Mouse (Mus musculus): ENCODE data around the gene C5ar2. TPM values are rescaled to one million over a fixed set of nuclear protein-coding genes. Genes with fewer than 3 reads are reported as not detected.
A peak's percentile ranks its signal among the peaks of the same experiment; 100 is the strongest.

The C5ar2 gene
- polyA plus RNA-seq (2015; fragmentation: Nextera tagmentation; extraction: Ambion mirVana): 0.18 and 0.36 TPM in 2 replicates

GRCm38 (mm10) chr7:16244067-16244466 is at the start of gene C5ar2:
Gene C5ar2 (minus strand): TSS chr7:16244154.
- Histone ChIP-seq H3K36me3 (no peaks in the 10 kb centered on the region), H3K27me3 (no peaks in the 10 kb centered on the region), H3K4me3 (no peak within 1 kb of the TSS), H3K4me1 (0 out of 2 replicates have a peak, but pooled peaks cover 5% of the 10 kb centered on the region), H3K9ac (no peak within 1 kb of the TSS), H3K27ac (peak within 1 kb of the TSS; percentile 16), H3K9me3 (no peaks in the 10 kb centered on the region), H3K4me2 (no peak within 1 kb of the TSS)
- 39% methylated on average over 5 of the region's 5 CpGs for WGBS
- ATAC-seq (ENCODE audit: borderline replicate concordance, extremely low read depth, low FRiP score, low TSS enrichment): peak; percentile 62; the same call in 1 of the 2 replicates

- Histone ChIP-seq H3K4me1 (peaks cover 13% of the 10 kb centered on the region; the same call in 1 of the 2 replicates), H3K9ac (no peak overlapping the region), H3K4me3 (no peak overlapping the region), H3K9me3 (no peaks in the 10 kb centered on the region), H3K4me2 (no peak overlapping the region), H3K27ac (no peak overlapping the region), H3K27me3 (no peaks in the 10 kb centered on the region), H3K36me3 (peaks cover 14% of the 10 kb centered on the region)
- 63% methylated on average over 1 of the region's 1 CpGs for WGBS
- no peak for ATAC-seq (ENCODE audit: borderline replicate concordance, extremely low read depth, low FRiP score, low TSS enrichment)
Measured at GRCm38 (mm10) chr7:16287791-16288190, 43.8 kb upstream of the C5ar2 start.

GRCm38 (mm10) chr7:16287016-16287415 is 43.1 kb upstream of the C5ar2 start:
- H3K4me1 ChIP-seq: peaks cover 13% of the 10 kb centered on the region; the same call in 1 of the 2 replicates
- H3K27ac ChIP-seq: peak overlapping the region; percentile 99
- no peaks in the 10 kb centered on the region for H3K9me3 ChIP-seq
- ATAC-seq (ENCODE audit: borderline replicate concordance, extremely low read depth, low FRiP score, low TSS enrichment): no peak
- H3K4me2 ChIP-seq: peak overlapping the region; percentile 72
- H3K9ac ChIP-seq: peak overlapping the region; percentile 73
- peaks cover 22% of the 10 kb centered on the region for H3K36me3 ChIP-seq
- H3K27me3 ChIP-seq: no peaks in the 10 kb centered on the region
- H3K4me3 ChIP-seq: peak overlapping the region; percentile 76
- 73% methylated on average over 2 of the region's 2 CpGs for WGBS

GRCm38 (mm10) chr7:16286026-16286961 is 42.3 kb upstream of the C5ar2 start, which contains the start of gene Ccdc9:
Gene Ccdc9 (minus strand): TSS chr7:16286795.
- Histone ChIP-seq H3K4me3 (peak within 1 kb of the TSS; percentile 76), H3K27me3 (no peaks in the 10 kb centered on the region), H3K4me1 (peaks cover 13% of the 10 kb centered on the region; the same call in 1 of the 2 replicates), H3K9ac (peak within 1 kb of the TSS; percentile 73), H3K36me3 (peaks cover 29% of the 10 kb centered on the region), H3K27ac (peak within 1 kb of the TSS; percentile 99), H3K4me2 (peak within 1 kb of the TSS; percentile 72), H3K9me3 (no peaks in the 10 kb centered on the region)
- under 1% methylated on average over 67 of the region's 70 CpGs for WGBS
- ATAC-seq (ENCODE audit: borderline replicate concordance, extremely low read depth, low FRiP score, low TSS enrichment): peak; percentile 89

GRCm38 (mm10) chr7:16285450-16286025 is 41.6 kb upstream of the C5ar2 start:
- peak overlapping the region; percentile 99 for H3K27ac ChIP-seq
- peak overlapping the region; percentile 76 for H3K4me3 ChIP-seq
- H3K9me3 ChIP-seq: no peaks in the 10 kb centered on the region
- H3K27me3 ChIP-seq: no peaks in the 10 kb centered on the region
- H3K9ac ChIP-seq: peak overlapping the region; percentile 36
- peaks cover 13% of the 10 kb centered on the region; the same call in 1 of the 2 replicates for H3K4me1 ChIP-seq
- H3K4me2 ChIP-seq: peak overlapping the region; percentile 72
- WGBS: 2% methylated on average over 14 of the region's 14 CpGs
- H3K36me3 ChIP-seq: peaks cover 36% of the 10 kb centered on the region
- ATAC-seq (ENCODE audit: borderline replicate concordance, extremely low read depth, low FRiP score, low TSS enrichment): peak; percentile 78

GRCm38 (mm10) chr7:16284904-16285303 is 41.0 kb upstream of the C5ar2 start:
- no peaks in the 10 kb centered on the region for H3K9me3 ChIP-seq
- H3K4me1 ChIP-seq: peaks cover 13% of the 10 kb centered on the region; the same call in 1 of the 2 replicates
- peak overlapping the region; percentile 76 for H3K4me3 ChIP-seq
- WGBS: 44% methylated on average over 9 of the region's 9 CpGs
- no peaks in the 10 kb centered on the region for H3K27me3 ChIP-seq
- no peak overlapping the region; the same call in 1 of the 2 replicates for H3K9ac ChIP-seq
- H3K4me2 ChIP-seq: peak overlapping the region; percentile 72
- peaks cover 42% of the 10 kb centered on the region for H3K36me3 ChIP-seq
- ATAC-seq (ENCODE audit: borderline replicate concordance, extremely low read depth, low FRiP score, low TSS enrichment): no peak
- H3K27ac ChIP-seq: peak overlapping the region; percentile 99

GRCm38 (mm10) chr7:16284001-16284400 is 40.0 kb upstream of the C5ar2 start:
- Histone ChIP-seq H3K9me3 (no peaks in the 10 kb centered on the region), H3K4me1 (peaks cover 13% of the 10 kb centered on the region; the same call in 1 of the 2 replicates), H3K9ac (no peak overlapping the region), H3K27me3 (no peaks in the 10 kb centered on the region), H3K4me2 (no peak overlapping the region), H3K4me3 (no peak overlapping the region), H3K36me3 (peaks cover 48% of the 10 kb centered on the region), H3K27ac (no peak overlapping the region)
- no peak for ATAC-seq (ENCODE audit: borderline replicate concordance, extremely low read depth, low FRiP score, low TSS enrichment)
- WGBS: 91% methylated on average over 8 of the region's 8 CpGs

GRCm38 (mm10) chr7:16282334-16282733 is 38.4 kb upstream of the C5ar2 start:
- no peaks in the 10 kb centered on the region for H3K27me3 ChIP-seq
- H3K4me3 ChIP-seq: no peak overlapping the region
- no peaks in the 10 kb centered on the region for H3K9me3 ChIP-seq
- peaks cover 61% of the 10 kb centered on the region for H3K36me3 ChIP-seq
- peaks cover 13% of the 10 kb centered on the region; the same call in 1 of the 2 replicates for H3K4me1 ChIP-seq
- H3K4me2 ChIP-seq: no peak overlapping the region
- no peak for ATAC-seq (ENCODE audit: borderline replicate concordance, extremely low read depth, low FRiP score, low TSS enrichment)
- WGBS: 90% methylated on average over 13 of the region's 13 CpGs
- H3K9ac ChIP-seq: no peak overlapping the region
- no peak overlapping the region for H3K27ac ChIP-seq

GRCm38 (mm10) chr7:16280721-16281120 is 36.8 kb upstream of the C5ar2 start:
- Histone ChIP-seq H3K27ac (no peak overlapping the region), H3K9me3 (no peaks in the 10 kb centered on the region), H3K9ac (no peak overlapping the region), H3K4me2 (no peak overlapping the region), H3K27me3 (no peaks in the 10 kb centered on the region), H3K36me3 (peaks cover 77% of the 10 kb centered on the region), H3K4me3 (no peak overlapping the region), H3K4me1 (peaks cover 12% of the 10 kb centered on the region; the same call in 1 of the 2 replicates)
- WGBS: 84% methylated on average over 11 of the region's 11 CpGs
- ATAC-seq (ENCODE audit: borderline replicate concordance, extremely low read depth, low FRiP score, low TSS enrichment): no peak

GRCm38 (mm10) chr7:16274922-16275890 is 31.3 kb upstream of the C5ar2 start:
- WGBS: 80% methylated on average over 10 of the region's 10 CpGs
- H3K36me3 ChIP-seq: peaks cover 46% of the 10 kb centered on the region
- no peak overlapping the region for H3K4me3 ChIP-seq
- peaks cover 27% of the 10 kb centered on the region for H3K4me1 ChIP-seq
- H3K27ac ChIP-seq: no peak overlapping the region
- H3K27me3 ChIP-seq: no peaks in the 10 kb centered on the region
- no peak for ATAC-seq (ENCODE audit: borderline replicate concordance, extremely low read depth, low FRiP score, low TSS enrichment)
- H3K9ac ChIP-seq: no peak overlapping the region
- H3K9me3 ChIP-seq: no peaks in the 10 kb centered on the region
- H3K4me2 ChIP-seq: no peak overlapping the region

- H3K4me3 ChIP-seq: peak overlapping the region; percentile 83
- 2% methylated on average over 18 of the region's 18 CpGs for WGBS
- ATAC-seq (ENCODE audit: borderline replicate concordance, extremely low read depth, low FRiP score, low TSS enrichment): peak; percentile 75
Measured at GRCm38 (mm10) chr7:16273766-16274140, 29.8 kb upstream of the C5ar2 start.

More at GRCm38 (mm10) chr7:16273766-16274140, 29.8 kb upstream of the C5ar2 start:
- H3K27me3 ChIP-seq: no peaks in the 10 kb centered on the region
- peak overlapping the region; percentile 94 for H3K27ac ChIP-seq
- H3K4me1 ChIP-seq: peaks cover 27% of the 10 kb centered on the region
- H3K9me3 ChIP-seq: no peaks in the 10 kb centered on the region
- peak overlapping the region; percentile 47 for H3K9ac ChIP-seq
- H3K4me2 ChIP-seq: peak overlapping the region; percentile 95
- H3K36me3 ChIP-seq: peaks cover 35% of the 10 kb centered on the region

Data from lung, embryonic 15.5 days (tissue).